ENCODE assay signal across 8 mouse cellular contexts in genomic region chr15:101283183-101283910, GRCm38 (mm10). TPM values are rescaled to one million over a fixed set of nuclear protein-coding genes. Genes with fewer than 3 reads are reported as not detected.
DNase-seq lines count a peak whose midpoint lies in the region; ATAC-seq and TF ChIP-seq lines count a peak whose summit lies in the region.

No protein-coding gene starts in this region.

- peak overlapping the region; percentile 74 for H3K4me2 ChIP-seq in liver, embryonic 14.5 days (ENCODE audit: low read depth)

- TF ChIP-seq POLR2A in kidney, adult 2 months (IDR thresholded peaks at IDR 0.05; ENCODE audit: low read depth, low read length), result no peak

- DNase-seq in 3T3-L1 (ENCODE audit: low read depth, low spot score) (peak; percentile 89), ES-CJ7 (ENCODE audit: low read depth, low spot score) (peak; percentile 83)
- DNase-seq in cerebellum, postnatal 14 days, result peak; percentile 76 to 78
- DNase-seq in kidney, adult 2 months, result peak; percentile 80
- peak; percentile 50 to 62 (median 55) for DNase-seq in liver, embryonic 14.5 days (ENCODE audit: low read depth in 3 of 3, low spot score in 3 of 3)
- peak; percentile 90 for DNase-seq in naive thymus-derived CD4-positive, alpha-beta T cell, adult 2 months (ENCODE audit: low read depth)
- no peak for DNase-seq in testis, postnatal 10 days (ENCODE audit: low spot score)

- peak overlapping the region; percentile 88 for H3K9ac ChIP-seq in liver, embryonic 14.5 days (replicated peaks)

- peak overlapping the region; percentile 29; the same call in 1 of the 2 replicates for H3K27ac ChIP-seq in kidney, adult 2 months (ENCODE audit: insufficient read depth, low read depth, low read length)
- H3K27ac ChIP-seq in liver, embryonic 14.5 days, result no peak overlapping the region

- H3K4me1 ChIP-seq in kidney, adult 2 months (ENCODE audit: control insufficient read depth, insufficient read depth, low read length), result peaks cover 11% of the 10 kb centered on the region; the same call in 1 of the 2 replicates
- peaks cover 0 to 6% of the 10 kb centered on the region in 2 experiments; a peak in 1 of 4 replicates for H3K4me1 ChIP-seq in liver, embryonic 14.5 days (replicated peaks; ENCODE audit: control insufficient read depth in 2 of 2, insufficient read depth in 2 of 2, low read length in 1 of 2)

- peak overlapping the region; percentile 87 for H3K4me3 ChIP-seq in kidney, adult 2 months (ENCODE audit: insufficient read depth, low read depth, low read length)
- H3K4me3 ChIP-seq in liver, embryonic 14.5 days (ENCODE audit: insufficient read depth in 1 of 2, low read depth in 2 of 2, low read length in 2 of 2), result peak overlapping the region; percentile 58 to 98

- H3K9me3 ChIP-seq in liver, embryonic 14.5 days (ENCODE audit: control insufficient read depth, low read length), result no peaks in the 10 kb centered on the region

- peak; percentile 36; the same call in 1 of the 2 replicates for ATAC-seq in granulocyte monocyte progenitor cell, adult 5-6 weeks (replicated peaks; ENCODE audit: poor library complexity, severe bottlenecking)
- peak; percentile 27; the same call in 1 of the 2 replicates for ATAC-seq in liver, embryonic 14.5 days (ENCODE audit: insufficient read depth)

- no peaks in the 10 kb centered on the region for H3K36me3 ChIP-seq in kidney, adult 2 months (ENCODE audit: control insufficient read depth, insufficient read depth, low read length)
- H3K36me3 ChIP-seq in liver, embryonic 14.5 days (replicated peaks; ENCODE audit: control insufficient read depth, insufficient read depth, low read depth), result peaks cover 4% of the 10 kb centered on the region; the same call in 1 of the 2 replicates

- no peaks in the 10 kb centered on the region for H3K27me3 ChIP-seq in kidney, adult 2 months (replicated peaks; ENCODE audit: control insufficient read depth, insufficient read depth, low read length)
- H3K27me3 ChIP-seq in liver, embryonic 14.5 days (ENCODE audit: control insufficient read depth, insufficient read depth, low read length), result no peaks in the 10 kb centered on the region

- WGBS in kidney, adult 2 months, result under 1% methylated on average over 26 of the region's 26 CpGs
- WGBS in liver, embryonic 14.5 days (ENCODE audit: insufficient replicate concordance), result 2% methylated on average over 26 of the region's 26 CpGs

- TF ChIP-seq CTCF in kidney, adult 2 months (conservative IDR thresholded peaks at IDR 0.05; ENCODE audit: insufficient read depth, insufficient read length, low read depth, low read length), result peak; percentile 73
- TF ChIP-seq CTCF in liver, embryonic 14.5 days (IDR thresholded peaks at IDR 0.05; ENCODE audit: low read depth), result peak; percentile 62

- TF ChIP-seq EP300 in liver, embryonic 14.5 days (IDR thresholded peaks at IDR 0.05; ENCODE audit: low read depth), result no peak

RNA-seq across cellular contexts. Expression of gene Atg101, which starts 0.7 kb away (rescaled TPM):
- 35.3 and 36.0 TPM in 2 replicates for total RNA-seq in granulocyte monocyte progenitor cell, adult 5-6 weeks (2014; fragmentation: Nextera tagmentation)
- total RNA-seq in granulocyte monocyte progenitor cell, adult 5-6 weeks (2017), result 51.9 and 60.6 TPM in 2 replicates
- 46.1 and 48.7 TPM in 2 replicates for polyA plus RNA-seq in kidney, adult 2 months (2012; rRNA removed)
- 13.1 and 17.2 TPM in 2 replicates for polyA plus RNA-seq in liver, embryonic 14.5 days (2012; rRNA removed)
- 21.3 and 23.7 TPM in 2 replicates for polyA plus RNA-seq in liver, embryonic 14.5 days (2014; fragmentation: Nextera tagmentation; extraction: Ambion mirVana)

RNA-seq across cellular contexts. Expression of gene 6030408B16Rik, which starts 9.7 kb away (rescaled TPM):
- 0.60 TPM in 1 of 2 replicates, not detected in the other for total RNA-seq in granulocyte monocyte progenitor cell, adult 5-6 weeks (2014; fragmentation: Nextera tagmentation)
- total RNA-seq in granulocyte monocyte progenitor cell, adult 5-6 weeks (2017), result 0.86 TPM in 1 of 2 replicates, not detected in the other
- 0.13 and 0.37 TPM in 2 replicates for polyA plus RNA-seq in kidney, adult 2 months (2012; rRNA removed)
- polyA plus RNA-seq in liver, embryonic 14.5 days (2012; rRNA removed), result 0.10 and 0.11 TPM in 2 replicates
- 0.18 and 0.35 TPM in 2 replicates for polyA plus RNA-seq in liver, embryonic 14.5 days (2014; fragmentation: Nextera tagmentation; extraction: Ambion mirVana)

RNA-seq across cellular contexts. Expression of gene Nr4a1, which starts 29.3 kb away (rescaled TPM):
- 1.4 and 4.0 TPM in 2 replicates for total RNA-seq in granulocyte monocyte progenitor cell, adult 5-6 weeks (2014; fragmentation: Nextera tagmentation)
- total RNA-seq in granulocyte monocyte progenitor cell, adult 5-6 weeks (2017), result 2.4 and 4.1 TPM in 2 replicates
- 4.9 and 5.7 TPM in 2 replicates for polyA plus RNA-seq in kidney, adult 2 months (2012; rRNA removed)
- 0.42 and 0.48 TPM in 2 replicates for polyA plus RNA-seq in liver, embryonic 14.5 days (2012; rRNA removed)
- polyA plus RNA-seq in liver, embryonic 14.5 days (2014; fragmentation: Nextera tagmentation; extraction: Ambion mirVana), result 0.19 and 0.23 TPM in 2 replicates

RNA-seq across cellular contexts. Expression of gene Grasp, which starts 59.4 kb away (rescaled TPM):
- 3.2 and 4.1 TPM in 2 replicates for total RNA-seq in granulocyte monocyte progenitor cell, adult 5-6 weeks (2014; fragmentation: Nextera tagmentation)
- 0.26 and 1.0 TPM in 2 replicates for total RNA-seq in granulocyte monocyte progenitor cell, adult 5-6 weeks (2017)
- 6.2 and 7.0 TPM in 2 replicates for polyA plus RNA-seq in kidney, adult 2 months (2012; rRNA removed)
- polyA plus RNA-seq in liver, embryonic 14.5 days (2012; rRNA removed), result 0.50 and 0.73 TPM in 2 replicates
- 0.13 and 0.27 TPM in 2 replicates for polyA plus RNA-seq in liver, embryonic 14.5 days (2014; fragmentation: Nextera tagmentation; extraction: Ambion mirVana)
